Mouse (Mus musculus) heart, embryonic 14.5 days (tissue): Measurements from ENCODE around the gene Grk5. TPM values are rescaled to one million over a fixed set of nuclear protein-coding genes. Genes with fewer than 3 reads are reported as not detected.

Experiments
- ATAC-seq: fragments of 200-750 bp; cut with Nextera tagmentation; 2 replicates; pipeline ENCODE4 v1.8.0; 2017; ENCODE audit warnings: low read depth, moderate TSS enrichment; ENCODE audit not compliant: insufficient number of reproducible peaks, insufficient read depth, low FRiP score
- H3K27ac ChIP-seq, 2 experiments: fragments of 200-500 bp in 1 of 2; fragments of 300-500 bp in 1 of 2; sonication (generic) in 1 of 2; replicated peaks in 1 of 2; 2 replicates each; pipeline ENCODE4 v1.5.1; 2012 to 2014; ENCODE audit warnings: low read depth in 2 of 2, low read length in 2 of 2, control low read depth in 1 of 2, mild to moderate bottlenecking in 1 of 2, mixed read lengths in 1 of 2; ENCODE audit not compliant: control insufficient read depth in 1 of 2, insufficient read depth in 1 of 2
- H3K27me3 ChIP-seq: fragments of 300-500 bp; sonication (generic); 2 replicates; pipeline ENCODE4 v1.6.1; 2014; ENCODE audit warnings: mild to moderate bottlenecking, low read length, control low read depth; ENCODE audit not compliant: control insufficient read depth, insufficient read depth
- H3K36me3 ChIP-seq: fragments of 300-500 bp; sonication (generic); 2 replicates; pipeline ENCODE4 v1.6.1; 2014; ENCODE audit warnings: mild to moderate bottlenecking, control low read depth, low read length, mixed read lengths; ENCODE audit not compliant: control insufficient read depth, insufficient read depth
- H3K4me1 ChIP-seq, 2 experiments: fragments of 200-500 bp in 1 of 2; fragments of 300-500 bp in 1 of 2; sonication (generic) in 1 of 2; 2 replicates each; pipeline ENCODE4 v1.6.1; 2012 to 2014; ENCODE audit warnings: low read length in 2 of 2, control low read depth in 1 of 2, mixed read lengths in 1 of 2; ENCODE audit not compliant: control insufficient read depth in 2 of 2, insufficient read depth in 2 of 2
- H3K4me2 ChIP-seq: fragments of 300-500 bp; sonication (generic); 2 replicates; pipeline ENCODE4 v1.6.1; 2014; ENCODE audit warnings: mild to moderate bottlenecking, low read length
- H3K4me3 ChIP-seq, 2 experiments: fragments of 200-500 bp in 1 of 2; fragments of 300-500 bp in 1 of 2; sonication (generic) in 1 of 2; 2 replicates each; pipeline ENCODE4 v1.5.1; 2012 to 2014; ENCODE audit warnings: low read length in 2 of 2, mild to moderate bottlenecking in 2 of 2, control low read depth in 1 of 2, low read depth in 1 of 2, moderate library complexity in 1 of 2; ENCODE audit not compliant: control insufficient read depth in 1 of 2, insufficient read depth in 1 of 2
- H3K9ac ChIP-seq: fragments of 300-500 bp; sonication (generic); 2 replicates; pipeline ENCODE4 v1.6.1; 2014; ENCODE audit warnings: mild to moderate bottlenecking, low read length
- H3K9me3 ChIP-seq: fragments of 300-500 bp; sonication (generic); 2 replicates; pipeline ENCODE4 v1.6.1; 2016; ENCODE audit warnings: low read length, control low read depth; ENCODE audit not compliant: control insufficient read depth
- WGBS: fragments of 180-500 bp; shearing (Covaris S2); extraction: QIAGEN DNeasy Blood & Tissue Kit; methylation state at CpG from one replicate; pipeline ENCODE4 v1.1.7; 2014; 5-methylcytosine and 5-hydroxymethylcytosine counted together
- polyA plus RNA-seq: library from polyadenylated mRNA; unstranded; fragments of >200 nt; fragmentation: Nextera tagmentation; extraction: Ambion mirVana; gene quantifications from 2 replicates; pipeline ENCODE4 v1.2.1, GENCODE M21; 2014

The Grk5 gene
- polyA plus RNA-seq, 1 experiment from 2014 or later: 4.5 TPM

DNA sequence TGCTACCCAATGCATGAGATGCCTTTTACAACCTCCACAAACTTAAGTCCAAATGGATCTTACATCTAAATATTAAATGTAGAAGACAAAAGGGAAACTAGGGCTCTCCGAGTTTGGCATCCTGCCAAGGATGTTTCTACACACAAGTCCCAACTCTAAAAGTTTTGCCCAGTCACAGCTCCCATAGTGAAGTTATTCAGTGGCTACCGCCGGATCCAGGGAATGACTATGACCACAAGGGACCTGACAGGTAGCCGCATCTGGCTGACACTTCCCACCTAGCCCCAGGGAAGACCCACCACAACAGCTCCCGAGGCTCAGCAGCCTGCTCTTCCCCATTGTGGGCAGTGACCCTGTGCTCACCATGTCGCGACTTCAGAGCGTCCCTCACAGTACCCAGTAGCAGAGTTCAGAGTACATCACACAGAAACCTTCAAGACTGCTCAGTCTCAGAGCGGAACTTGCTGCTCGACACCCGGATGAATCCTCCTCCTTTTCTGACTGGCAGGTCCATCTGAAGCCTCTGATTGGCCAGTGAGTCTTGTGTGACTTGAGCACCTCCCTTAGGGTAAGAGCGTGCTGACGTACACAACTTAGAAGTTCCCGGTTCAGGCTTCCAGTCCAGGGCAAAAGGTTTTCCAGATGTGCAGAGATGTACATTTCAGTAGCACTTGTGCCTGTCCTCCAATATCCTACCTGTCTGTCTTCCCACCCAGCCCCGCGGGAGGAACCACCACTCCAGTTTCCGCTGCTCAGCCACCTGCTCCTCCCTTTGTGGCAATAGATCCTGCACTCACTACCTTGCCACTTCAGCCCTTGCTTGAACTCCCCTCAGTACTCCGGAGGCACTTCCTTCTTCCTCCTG is 251.0 kb downstream of the Grk5 start, which contains the start of gene Zfp950:
Gene Zfp950, minus strand, starts transcription at position 499 of the 865 bp plus-strand sequence.
- under 1% methylated on average over 18 of the region's 18 CpGs for WGBS
- Histone ChIP-seq H3K4me3 (peak within 1 kb of the TSS; percentile 71 to 87), H3K4me1 (peaks cover 0 to 10% of the 10 kb centered on the region in 2 experiments; a peak in 2 of 4 replicates), H3K9ac (peak within 1 kb of the TSS; percentile 82), H3K27me3 (no peaks in the 10 kb centered on the region), H3K4me2 (peak within 1 kb of the TSS; percentile 74), H3K36me3 (no peaks in the 10 kb centered on the region), H3K9me3 (no peaks in the 10 kb centered on the region), H3K27ac (peak within 1 kb of the TSS; percentile 29 to 57)
- ATAC-seq: peak; percentile 96

- Histone ChIP-seq H3K27me3 (no peaks in the 10 kb centered on the region), H3K9ac (peak overlapping the region; percentile 82), H3K36me3 (no peaks in the 10 kb centered on the region), H3K4me2 (peak overlapping the region; percentile 74), H3K4me1 (peaks cover 0 to 10% of the 10 kb centered on the region in 2 experiments; a peak in 2 of 4 replicates), H3K9me3 (no peaks in the 10 kb centered on the region), H3K27ac (0 out of 4 replicates have a peak overlapping the region, but pooled peaks of 1 of the 2 experiments have one; percentile 29), H3K4me3 (peak overlapping the region in 1 of 2 experiments; percentile 71; a peak in 2 of 4 replicates)
- WGBS: 17% methylated on average over 4 of the region's 4 CpGs
- ATAC-seq: no peak
Observed at GRCm38 (mm10) chr19:61141299-61141698, 251.8 kb downstream of the Grk5 start.

Other genes starting within 250 kb of the Grk5 start
- gene Nanos1, start 133.8 kb upstream of the Grk5 start, polyA plus RNA-seq: 0.86 and 1.1 TPM in 2 replicates
- gene Eif3a, start 99.1 kb upstream of the Grk5 start, polyA plus RNA-seq: 114 and 128 TPM in 2 replicates
- gene Fam45a, start 78.2 kb upstream of the Grk5 start, polyA plus RNA-seq: 23.2 and 24.2 TPM in 2 replicates
- gene Sfxn4, start 28.3 kb upstream of the Grk5 start, polyA plus RNA-seq: 7.7 and 8.5 TPM in 2 replicates
- 201 and 205 TPM in 2 replicates for gene Prdx3, start 15.2 kb upstream of the Grk5 start, polyA plus RNA-seq